Mouse (Mus musculus) spleen, embryonic (tissue): Measurements from ENCODE around the gene D10Wsu102e.

Experiments
- CTCF ChIA-PET: fragments of 350-600 bp; sonication (Branson Sonifier 250); formaldehyde crosslinking; loops from one replicate; lab custom pipeline; 2022; lab: Charles Lee

The D10Wsu102e gene

DNA sequence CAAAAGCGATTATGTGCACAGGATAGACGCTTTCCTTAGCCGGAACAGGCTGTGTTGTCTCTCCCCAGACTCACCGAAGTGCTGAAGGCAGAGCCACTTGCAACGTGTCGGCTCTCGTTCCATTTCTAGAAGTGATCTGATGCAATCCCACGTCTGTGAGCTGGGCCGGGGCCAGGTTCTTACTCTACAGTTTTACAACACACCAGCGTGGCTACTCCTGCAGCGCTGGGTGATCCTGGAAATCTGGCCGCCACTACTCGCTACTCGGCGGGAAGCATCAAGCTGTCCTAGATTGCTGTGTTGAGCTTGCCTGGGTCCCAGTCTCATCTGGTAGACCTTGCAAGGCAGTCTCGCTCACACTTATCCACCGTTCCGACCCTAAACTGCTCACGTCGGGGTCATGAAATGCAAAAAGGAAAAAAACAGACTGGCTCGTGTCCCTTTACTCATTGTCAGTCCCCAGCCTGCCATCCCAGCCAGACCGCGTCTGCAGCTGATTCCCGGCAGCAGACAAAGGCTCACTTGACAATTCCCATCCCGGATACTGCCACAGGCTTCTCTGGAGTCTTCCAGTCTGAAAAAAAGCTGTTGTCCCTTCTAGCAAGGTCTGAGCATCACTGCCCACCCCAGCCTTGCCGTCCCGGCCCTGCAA is 173.4 kb downstream of the D10Wsu102e start:
- CTCF ChIA-PET, result no interaction called here

DNA sequence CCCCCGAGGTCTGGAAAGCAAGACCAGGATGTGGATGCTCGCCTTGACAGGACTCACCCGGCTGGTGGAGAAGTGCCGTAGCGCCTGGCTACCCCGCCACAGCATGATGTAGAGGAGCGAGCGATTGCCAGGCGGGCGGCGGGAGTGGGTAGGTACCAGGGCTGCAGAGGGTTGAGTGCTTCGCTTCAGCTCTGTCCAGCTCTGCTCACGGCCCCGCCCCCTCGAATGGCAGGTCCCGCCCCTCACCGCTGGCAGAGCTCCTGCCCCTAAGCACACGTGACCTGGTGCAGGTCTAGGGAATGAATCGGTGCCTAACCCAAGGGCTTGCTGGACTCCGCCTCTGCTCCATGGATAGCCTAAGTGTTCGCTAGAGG is 173.9 kb downstream of the D10Wsu102e start, which contains the start of gene Aldh1l2:
TSS of gene Aldh1l2 (minus strand) at position 231 of the 374 bp plus-strand sequence.
- CTCF ChIA-PET, result no interaction called here

DNA sequence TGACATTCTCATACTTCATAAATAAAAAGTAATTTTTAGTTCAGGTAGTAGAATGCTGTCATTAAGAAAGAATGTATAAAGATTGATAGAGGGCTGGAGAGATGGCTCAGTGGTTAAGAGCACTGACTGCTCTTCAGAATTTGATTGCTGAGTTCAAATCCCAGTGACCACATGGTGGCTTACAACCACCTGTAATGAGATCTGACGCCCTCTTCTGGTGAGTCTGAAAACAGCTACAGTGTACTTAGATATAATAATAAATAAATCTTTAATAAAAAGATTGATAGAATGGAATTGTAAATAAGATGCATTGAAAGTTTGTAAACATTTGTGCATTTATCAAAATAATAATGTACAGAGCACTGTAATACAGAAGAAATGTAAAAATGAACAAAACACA is 176.4 kb downstream of the D10Wsu102e start:
- CTCF ChIA-PET, result interaction anchor here (0.7 kb wide), 1 partner anchor 16 kb away, joined by 15 read pairs; no protein-coding TSS in a partner anchor
